Mouse (Mus musculus): ENCODE results near the gene Awat2. TPM values are rescaled to one million over a fixed set of nuclear protein-coding genes. Genes with fewer than 3 reads are reported as not detected.
A peak's percentile ranks its signal among the peaks of the same experiment; 100 is the strongest.

The Awat2 gene
- total and polyA plus RNA-seq, 3 experiments, result 0.65 to 0.95 TPM; not detected in 1

GRCm38 (mm10) chrX:100471491-100471890 lies 29.0 kb upstream of the Awat2 start:
- Histone ChIP-seq H3K4me3 (ENCODE audit: control insufficient read depth in 1 of 2, insufficient read depth in 1 of 2, low read depth in 2 of 2, low read length in 2 of 2) (no peak overlapping the region), H3K9ac (ENCODE audit: control insufficient read depth, low read depth, low read length, poor library complexity, severe bottlenecking) (no peak overlapping the region), H3K27me3 (ENCODE audit: control insufficient read depth in 1 of 2, insufficient read depth in 2 of 2, low read length in 2 of 2) (no peaks in the 10 kb centered on the region), H3K79me2 (ENCODE audit: control insufficient read depth, insufficient read depth, low read length, poor library complexity) (no peaks in the 10 kb centered on the region), H3K4me1 (ENCODE audit: control insufficient read depth in 1 of 2, insufficient read depth in 2 of 2, low read length in 2 of 2) (peaks cover 13 to 18% of the 10 kb centered on the region in 2 experiments), H3K27ac (ENCODE audit: control insufficient read depth, low read depth, low read length) (no peak overlapping the region), H3K9me3 (replicated peaks; ENCODE audit: insufficient read depth, low read length) (no peaks in the 10 kb centered on the region), H3K36me3 (ENCODE audit: control insufficient read depth in 1 of 2, insufficient read depth in 2 of 2, low read length in 2 of 2) (peaks cover 0 to 14% of the 10 kb centered on the region in 2 experiments; a peak in 2 of 4 replicates)
- DNase-seq (ENCODE audit: low read depth, low spot score), result no peak
- TF ChIP-seq MAZ (IDR thresholded peaks at IDR 0.05; ENCODE audit: low read depth, low read length) (no peak), POLR2A (IDR thresholded peaks at IDR 0.05; ENCODE audit: control insufficient read depth in 1 of 2, insufficient read depth in 1 of 2, low read depth in 1 of 2, low read length in 2 of 2, poor library complexity in 1 of 2) (no peak), CTCF (IDR thresholded peaks at IDR 0.05 in 2 of 3, conservative IDR thresholded peaks at IDR 0.05 in 1 of 3; ENCODE audit: control insufficient read depth in 1 of 3, insufficient read depth in 1 of 3, low read depth in 2 of 3, low read length in 3 of 3, poor library complexity in 1 of 3, severe bottlenecking in 1 of 3) (no peak), MEF2A (IDR thresholded peaks at IDR 0.05; ENCODE audit: extremely low read depth, insufficient replicate concordance, low read depth, low read length, poor library complexity, severe bottlenecking) (no peak), MXI1 (IDR thresholded peaks at IDR 0.05; ENCODE audit: low read depth, low read length) (no peak), TCF12 (IDR thresholded peaks at IDR 0.05; ENCODE audit: low read depth, low read length) (no peak), MAFK (IDR thresholded peaks at IDR 0.05; ENCODE audit: borderline replicate concordance, low read depth, low read length) (no peak), MAX (IDR thresholded peaks at IDR 0.05; ENCODE audit: low read length) (no peak), ZC3H11A (IDR thresholded peaks at IDR 0.05; ENCODE audit: low read depth, low read length) (no peak), USF1 (IDR thresholded peaks at IDR 0.05; ENCODE audit: low read depth, low read length) (no peak), HCFC1 (IDR thresholded peaks at IDR 0.05; ENCODE audit: low read depth, low read length) (no peak), POLR2AphosphoS5 (IDR thresholded peaks at IDR 0.05; ENCODE audit: borderline replicate concordance, low read depth, low read length) (no peak), ZMIZ1 (IDR thresholded peaks at IDR 0.05; ENCODE audit: low read depth, low read length) (no peak), MYB (IDR thresholded peaks at IDR 0.05; ENCODE audit: low read depth, low read length) (no peak), USF2 (IDR thresholded peaks at IDR 0.05; ENCODE audit: borderline replicate concordance in 1 of 2, insufficient read depth in 1 of 2, low read depth in 1 of 2, low read length in 2 of 2) (no peak)

- Histone ChIP-seq H3K79me2 (ENCODE audit: control insufficient read depth, insufficient read depth, low read length, poor library complexity) (no peaks in the 10 kb centered on the region), H3K27ac (ENCODE audit: control insufficient read depth, low read depth, low read length) (no peak overlapping the region), H3K9ac (ENCODE audit: control insufficient read depth, low read depth, low read length, poor library complexity, severe bottlenecking) (no peak overlapping the region), H3K36me3 (ENCODE audit: control insufficient read depth in 1 of 2, insufficient read depth in 2 of 2, low read length in 2 of 2) (peaks cover 0 to 8% of the 10 kb centered on the region in 2 experiments; a peak in 2 of 4 replicates), H3K4me1 (ENCODE audit: control insufficient read depth in 1 of 2, insufficient read depth in 2 of 2, low read length in 2 of 2) (peaks cover 7 to 8% of the 10 kb centered on the region in 2 experiments), H3K9me3 (replicated peaks; ENCODE audit: insufficient read depth, low read length) (no peaks in the 10 kb centered on the region), H3K4me3 (ENCODE audit: control insufficient read depth in 1 of 2, insufficient read depth in 1 of 2, low read depth in 2 of 2, low read length in 2 of 2) (no peak overlapping the region), H3K27me3 (ENCODE audit: control insufficient read depth in 1 of 2, insufficient read depth in 2 of 2, low read length in 2 of 2) (no peaks in the 10 kb centered on the region)
- peak; percentile 4 for DNase-seq (ENCODE audit: low read depth, low spot score)
- TF ChIP-seq HCFC1 (IDR thresholded peaks at IDR 0.05; ENCODE audit: low read depth, low read length), result no peak
- TF ChIP-seq MAFK (IDR thresholded peaks at IDR 0.05; ENCODE audit: borderline replicate concordance, low read depth, low read length), result no peak
- TF ChIP-seq EP300 (IDR thresholded peaks at IDR 0.05; ENCODE audit: low read depth in 1 of 2, low read length in 2 of 2), result no peak
- TF ChIP-seq KAT2A (conservative IDR thresholded peaks at IDR 0.05; ENCODE audit: low read depth, low read length), result no peak
- no peak for TF ChIP-seq BHLHE40 (IDR thresholded peaks at IDR 0.05; ENCODE audit: borderline replicate concordance, low read depth, low read length)
- TF ChIP-seq POLR2AphosphoS5 (IDR thresholded peaks at IDR 0.05; ENCODE audit: borderline replicate concordance, low read depth, low read length), result no peak
- no peak for TF ChIP-seq JUND (IDR thresholded peaks at IDR 0.05; ENCODE audit: low read depth, low read length)
- TF ChIP-seq MEF2A (IDR thresholded peaks at IDR 0.05; ENCODE audit: extremely low read depth, insufficient replicate concordance, low read depth, low read length, poor library complexity, severe bottlenecking), result no peak
- TF ChIP-seq SMC3 (IDR thresholded peaks at IDR 0.05; ENCODE audit: low read depth, low read length), result no peak
- TF ChIP-seq ETS1 (IDR thresholded peaks at IDR 0.05; ENCODE audit: low read depth, low read length), result no peak
- no peak for TF ChIP-seq ZC3H11A (IDR thresholded peaks at IDR 0.05; ENCODE audit: low read depth, low read length)
- TF ChIP-seq NRF1 (IDR thresholded peaks at IDR 0.05; ENCODE audit: insufficient read depth, low read depth, low read length, poor library complexity, severe bottlenecking), result no peak
- no peak for TF ChIP-seq SIN3A (IDR thresholded peaks at IDR 0.05; ENCODE audit: low read length)
- no peak for TF ChIP-seq TAL1 (IDR thresholded peaks at IDR 0.05; ENCODE audit: low read length)
- no peak for TF ChIP-seq GATA1 (IDR thresholded peaks at IDR 0.05; ENCODE audit: low read depth, low read length)
- TF ChIP-seq RAD21 (IDR thresholded peaks at IDR 0.05; ENCODE audit: low read depth, low read length), result no peak
- TF ChIP-seq MAX (IDR thresholded peaks at IDR 0.05; ENCODE audit: low read length), result no peak
These were observed 27.6 kb upstream of the Awat2 start for GRCm38 (mm10) chrX:100470126-100470525.
